Mouse (Mus musculus): ENCODE measurements around the gene Gm20388. TPM values are rescaled to one million over a fixed set of nuclear protein-coding genes. Genes with fewer than 3 reads are reported as not detected.
"Not testable (repeated sequence)": the region's sequence is repeated elsewhere in the genome, so short reads cannot be mapped to it uniquely, and the experiment has no call there.

Gm20388 gene
- polyA plus RNA-seq, 1 experiment from 2014 or later: not detected

DNA sequence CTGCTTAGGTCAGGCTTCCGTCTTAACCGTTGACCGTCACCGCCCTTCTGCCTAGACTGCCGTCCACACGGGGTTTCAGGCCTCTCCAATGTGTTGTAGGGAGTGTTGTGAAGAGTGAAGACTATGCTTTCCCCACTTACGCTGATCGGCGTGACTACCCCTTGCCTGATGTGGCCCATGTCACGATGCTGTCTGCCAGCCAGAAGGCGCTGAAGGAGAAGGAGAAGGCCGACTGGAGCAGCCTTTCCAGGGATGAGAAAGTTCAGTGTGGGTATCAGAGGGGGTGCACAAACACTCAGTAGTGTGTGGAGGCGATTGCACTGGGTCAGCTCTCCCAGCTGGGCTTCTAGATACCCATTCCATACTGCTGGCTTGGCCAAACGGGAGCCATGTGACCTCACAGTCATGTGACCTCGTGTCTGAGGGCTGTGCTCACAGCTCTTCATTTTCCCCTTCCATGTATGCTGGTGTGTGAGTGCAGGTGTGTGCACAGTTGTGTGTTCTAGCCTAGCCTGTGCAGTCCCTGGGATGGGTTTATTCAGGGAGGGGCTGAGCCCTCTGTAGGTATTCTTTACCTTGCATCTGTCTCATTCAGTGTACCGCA, 762.1 kb downstream of the Gm20388 start:
- Histone ChIP-seq H3K4me2 (replicated peaks; ENCODE audit: low read depth, low read length) (no peak overlapping the region), H3K4me3 (ENCODE audit: low read length) (no peak overlapping the region), H3K9ac (ENCODE audit: low read depth, low read length) (no peak overlapping the region), H3K9me3 (ENCODE audit: control insufficient read depth, low read length) (no peaks in the 10 kb centered on the region), H3K27me3 (ENCODE audit: control insufficient read depth, insufficient read depth, low read length) (no peaks in the 10 kb centered on the region), H3K36me3 (ENCODE audit: control insufficient read depth, insufficient read depth, low read length) (peaks cover 45% of the 10 kb centered on the region), H3K4me1 (ENCODE audit: control insufficient read depth, insufficient read depth, low read length) (no peaks in the 10 kb centered on the region), H3K27ac (ENCODE audit: low read depth, low read length) (no peak overlapping the region)
- 90% methylated on average over 16 of the region's 16 CpGs for WGBS
- ATAC-seq (ENCODE audit: low FRiP score, low TSS enrichment): no peak

DNA sequence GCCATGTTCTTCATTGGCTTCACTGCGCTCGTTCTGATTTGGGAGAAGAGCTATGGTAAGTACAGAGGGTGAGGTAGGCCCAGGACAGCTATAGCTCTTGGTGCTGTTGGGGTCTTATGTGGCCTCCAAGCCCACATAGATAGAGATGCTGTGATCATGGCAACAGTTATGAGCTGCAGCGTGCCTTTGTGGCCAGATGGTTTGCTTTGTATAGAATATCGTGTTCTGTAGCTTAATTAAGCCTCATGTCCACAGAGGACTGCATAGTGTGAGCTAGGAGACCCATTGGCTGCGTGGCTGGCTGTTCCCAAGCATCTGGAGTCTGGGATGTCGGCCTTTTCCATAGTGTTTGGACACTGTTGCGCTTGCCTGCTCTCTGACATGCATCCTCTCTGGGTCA, 762.7 kb downstream of the Gm20388 start:
- H3K27ac ChIP-seq (ENCODE audit: low read depth, low read length): no peak overlapping the region
- no peak overlapping the region for H3K9ac ChIP-seq (ENCODE audit: low read depth, low read length)
- H3K4me1 ChIP-seq (ENCODE audit: control insufficient read depth, insufficient read depth, low read length): no peaks in the 10 kb centered on the region
- ATAC-seq (ENCODE audit: low FRiP score, low TSS enrichment): no peak
- WGBS: 93% methylated on average over 7 of the region's 7 CpGs
- H3K27me3 ChIP-seq (ENCODE audit: control insufficient read depth, insufficient read depth, low read length): no peaks in the 10 kb centered on the region
- H3K4me2 ChIP-seq (replicated peaks; ENCODE audit: low read depth, low read length): no peak overlapping the region
- H3K36me3 ChIP-seq (ENCODE audit: control insufficient read depth, insufficient read depth, low read length): peaks cover 45% of the 10 kb centered on the region
- no peak overlapping the region for H3K4me3 ChIP-seq (ENCODE audit: low read length)
- no peaks in the 10 kb centered on the region for H3K9me3 ChIP-seq (ENCODE audit: control insufficient read depth, low read length)

DNA sequence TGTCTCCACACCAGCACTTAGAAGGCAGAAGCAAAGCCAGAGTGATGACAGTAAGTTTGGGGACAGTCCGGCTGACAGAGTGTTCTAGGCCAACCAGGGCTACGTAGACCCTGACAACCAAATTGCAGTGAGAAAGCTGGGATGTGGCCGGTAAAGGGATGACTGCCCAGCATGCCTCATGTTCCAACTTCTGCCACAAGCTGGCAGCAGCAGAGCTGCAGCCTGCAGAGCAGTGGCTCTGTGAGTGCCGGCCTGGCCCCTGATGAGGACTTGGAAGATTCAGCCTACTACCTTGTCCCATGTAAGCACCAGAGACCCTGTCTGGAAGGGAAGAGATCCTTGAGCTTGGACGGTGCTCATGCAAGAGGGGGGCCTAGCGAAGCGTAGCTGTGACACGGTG, 765.1 kb downstream of the Gm20388 start:
- no peak for ATAC-seq (ENCODE audit: low FRiP score, low TSS enrichment)
- Histone ChIP-seq H3K27ac (ENCODE audit: low read depth, low read length) (no peak overlapping the region), H3K9me3 (ENCODE audit: control insufficient read depth, low read length) (no peaks in the 10 kb centered on the region), H3K9ac (ENCODE audit: low read depth, low read length) (no peak overlapping the region), H3K4me3 (ENCODE audit: low read length) (no peak overlapping the region), H3K27me3 (ENCODE audit: control insufficient read depth, insufficient read depth, low read length) (no peaks in the 10 kb centered on the region), H3K4me1 (ENCODE audit: control insufficient read depth, insufficient read depth, low read length) (no peaks in the 10 kb centered on the region), H3K4me2 (replicated peaks; ENCODE audit: low read depth, low read length) (no peak overlapping the region), H3K36me3 (ENCODE audit: control insufficient read depth, insufficient read depth, low read length) (peaks cover 35% of the 10 kb centered on the region)
- WGBS: 67% methylated on average over 8 of the region's 8 CpGs

DNA sequence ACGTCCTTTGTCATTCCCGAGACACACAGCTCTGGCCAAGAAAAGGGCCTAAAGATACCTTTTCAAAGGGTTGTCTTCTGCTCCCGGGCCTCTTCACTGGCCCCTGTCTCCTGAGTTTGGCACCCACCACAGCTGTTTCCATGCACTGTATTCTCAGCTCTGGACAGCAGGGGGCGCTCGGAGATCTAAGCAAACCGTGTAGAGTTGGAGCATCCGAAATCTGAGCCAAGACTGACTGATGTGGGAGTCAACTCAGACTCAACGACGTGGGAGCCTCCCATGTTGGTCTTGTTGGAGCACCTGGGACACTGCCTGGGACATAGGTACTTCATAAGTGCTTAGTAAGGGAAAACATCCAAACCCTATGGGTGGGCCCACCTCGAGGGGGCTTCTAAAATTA, 767.8 kb downstream of the Gm20388 start:
- Histone ChIP-seq H3K4me1 (ENCODE audit: control insufficient read depth, insufficient read depth, low read length) (no peaks in the 10 kb centered on the region), H3K9me3 (ENCODE audit: control insufficient read depth, low read length) (no peaks in the 10 kb centered on the region), H3K4me3 (ENCODE audit: low read length) (no peak overlapping the region), H3K27ac (ENCODE audit: low read depth, low read length) (no peak overlapping the region), H3K27me3 (ENCODE audit: control insufficient read depth, insufficient read depth, low read length) (no peaks in the 10 kb centered on the region), H3K9ac (ENCODE audit: low read depth, low read length) (no peak overlapping the region), H3K4me2 (replicated peaks; ENCODE audit: low read depth, low read length) (no peak overlapping the region), H3K36me3 (ENCODE audit: control insufficient read depth, insufficient read depth, low read length) (peaks cover 10% of the 10 kb centered on the region)
- WGBS: 10% methylated on average over 10 of the region's 10 CpGs
- peak; percentile 74; the same call in 1 of the 2 replicates for ATAC-seq (ENCODE audit: low FRiP score, low TSS enrichment)

DNA sequence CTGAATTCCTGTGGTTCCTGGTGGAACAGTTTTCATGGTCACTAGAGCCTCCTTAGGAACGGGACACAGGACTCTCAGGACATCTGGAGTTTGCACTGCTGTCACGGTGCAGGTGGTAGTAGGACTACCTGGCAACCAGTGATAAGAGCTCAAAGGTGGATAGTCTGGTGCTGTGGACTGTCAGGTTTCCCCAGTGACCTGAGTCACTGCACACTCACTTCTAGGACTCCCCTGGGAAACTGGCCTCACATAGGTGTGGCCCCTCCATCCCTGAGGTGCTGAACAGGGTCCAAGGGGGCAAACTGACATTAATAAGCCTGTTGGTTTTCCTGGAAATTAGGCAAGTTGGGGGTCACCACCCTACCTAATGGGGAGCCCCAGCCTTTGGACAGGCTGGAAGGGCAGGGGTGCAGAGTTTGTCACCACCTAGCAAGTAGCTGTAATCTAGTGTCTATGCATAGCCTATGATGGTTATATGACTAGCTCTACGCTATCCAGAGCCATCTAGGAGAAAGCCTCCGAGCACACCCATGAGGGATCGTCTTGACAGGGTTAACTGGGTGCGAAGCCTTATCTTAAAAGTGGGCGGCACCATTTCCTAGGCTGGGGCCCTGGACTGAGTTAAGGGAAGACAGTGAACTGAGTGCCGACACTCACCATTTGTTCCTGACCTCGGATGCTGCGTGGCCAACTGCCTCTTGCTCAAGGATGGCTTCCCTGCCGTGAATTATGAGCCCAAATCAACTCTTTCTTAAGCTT, 769.2 kb downstream of the Gm20388 start:
- Histone ChIP-seq H3K9me3 (ENCODE audit: control insufficient read depth, low read length) (no peaks in the 10 kb centered on the region), H3K27me3 (ENCODE audit: control insufficient read depth, insufficient read depth, low read length) (no peaks in the 10 kb centered on the region), H3K36me3 (ENCODE audit: control insufficient read depth, insufficient read depth, low read length) (peaks cover 2% of the 10 kb centered on the region; the same call in 1 of the 2 replicates), H3K4me3 (ENCODE audit: low read length) (no peak overlapping the region), H3K4me1 (ENCODE audit: control insufficient read depth, insufficient read depth, low read length) (no peaks in the 10 kb centered on the region), H3K9ac (ENCODE audit: low read depth, low read length) (no peak overlapping the region), H3K4me2 (replicated peaks; ENCODE audit: low read depth, low read length) (no peak overlapping the region), H3K27ac (ENCODE audit: low read depth, low read length) (no peak overlapping the region)
- 47% methylated on average over 11 of the region's 11 CpGs for WGBS
- ATAC-seq (ENCODE audit: low FRiP score, low TSS enrichment): no peak

DNA sequence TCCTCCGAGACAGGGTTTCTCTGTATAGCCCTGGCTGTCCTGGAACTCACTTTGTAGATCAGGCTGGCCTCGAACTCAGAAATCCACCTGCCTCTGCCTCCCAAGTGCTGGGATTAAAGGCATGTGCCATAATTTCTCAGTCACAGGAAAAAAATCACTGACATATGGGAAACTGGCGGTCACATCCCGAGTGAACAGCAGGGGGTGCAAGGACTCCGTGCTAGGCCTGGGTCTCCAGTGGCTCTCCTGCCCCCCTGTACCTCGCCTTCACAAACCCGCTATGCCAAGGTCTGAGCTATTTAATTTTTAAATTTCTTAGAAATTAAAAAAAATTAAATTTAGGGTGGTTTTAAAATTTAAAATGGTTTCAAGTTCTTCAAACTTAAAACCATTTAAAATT, 769.8 kb downstream of the Gm20388 start:
- 58% methylated on average over 7 of the region's 7 CpGs for WGBS

DNA sequence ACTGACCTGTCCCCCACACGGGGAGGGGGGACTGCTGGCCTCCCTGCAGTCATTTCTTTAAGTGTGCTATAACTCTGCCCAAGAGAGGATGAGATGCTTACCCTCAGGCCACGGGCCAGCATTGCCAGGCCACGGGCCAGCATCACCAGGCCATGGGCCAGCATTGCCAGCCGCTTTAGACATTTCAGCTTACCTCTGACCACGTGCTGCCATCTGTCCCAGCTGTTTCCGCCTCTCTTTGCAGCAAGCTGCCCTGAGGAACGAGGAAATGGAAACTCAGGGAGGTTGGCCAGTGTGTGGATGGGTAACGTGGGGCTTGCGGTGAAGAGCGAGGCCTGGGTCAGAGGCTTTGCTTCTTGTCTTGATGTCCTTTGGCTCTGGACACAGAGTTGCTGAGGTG, 770.5 kb downstream of the Gm20388 start:
- 85% methylated on average over 10 of the region's 10 CpGs for WGBS
- H3K4me3 ChIP-seq (ENCODE audit: low read length): no peak overlapping the region
- H3K9ac ChIP-seq (ENCODE audit: low read depth, low read length): no peak overlapping the region; the same call in 1 of the 2 replicates
- H3K27ac ChIP-seq (ENCODE audit: low read depth, low read length): no peak overlapping the region
- no peaks in the 10 kb centered on the region; the same call in 1 of the 2 replicates for H3K4me1 ChIP-seq (ENCODE audit: control insufficient read depth, insufficient read depth, low read length)
- H3K4me2 ChIP-seq (replicated peaks; ENCODE audit: low read depth, low read length): no peak overlapping the region
- no peak for ATAC-seq (ENCODE audit: low FRiP score, low TSS enrichment)
- no peaks in the 10 kb centered on the region for H3K9me3 ChIP-seq (ENCODE audit: control insufficient read depth, low read length)
- H3K27me3 ChIP-seq (ENCODE audit: control insufficient read depth, insufficient read depth, low read length): no peaks in the 10 kb centered on the region
- H3K36me3 ChIP-seq (ENCODE audit: control insufficient read depth, insufficient read depth, low read length): no peaks in the 10 kb centered on the region; the same call in 1 of the 2 replicates

More for the DNA sequence above, 769.8 kb downstream of the Gm20388 start:
- not testable (repeated sequence) for H3K9me3 ChIP-seq (ENCODE audit: control insufficient read depth, low read length); H3K36me3 ChIP-seq (ENCODE audit: control insufficient read depth, insufficient read depth, low read length); ATAC-seq (ENCODE audit: low FRiP score, low TSS enrichment); H3K4me1 ChIP-seq (ENCODE audit: control insufficient read depth, insufficient read depth, low read length); H3K27ac ChIP-seq (ENCODE audit: low read depth, low read length); H3K9ac ChIP-seq (ENCODE audit: low read depth, low read length); H3K4me2 ChIP-seq (replicated peaks; ENCODE audit: low read depth, low read length); H3K4me3 ChIP-seq (ENCODE audit: low read length); H3K27me3 ChIP-seq (ENCODE audit: control insufficient read depth, insufficient read depth, low read length)

DNA sequence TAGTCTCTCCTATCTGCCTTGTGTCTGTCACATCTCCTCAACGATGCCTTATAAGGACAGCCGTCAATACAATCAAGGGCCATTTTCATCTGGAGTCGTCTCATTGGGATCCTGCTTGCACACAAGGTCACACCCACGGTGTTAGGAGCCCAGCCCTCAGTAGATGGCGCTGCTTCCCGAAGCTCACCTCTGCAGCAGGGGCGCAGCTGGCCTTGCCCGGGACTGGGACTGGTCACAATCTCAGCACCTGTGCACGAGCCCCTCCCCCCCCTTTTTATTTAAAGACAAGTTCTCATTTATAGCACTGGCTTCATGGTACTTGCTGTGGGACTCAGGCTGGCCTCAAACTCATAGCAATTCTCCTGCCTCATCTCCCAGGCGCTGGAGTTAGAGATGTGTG, 773.0 kb downstream of the Gm20388 start:
- Histone ChIP-seq H3K4me2 (replicated peaks; ENCODE audit: low read depth, low read length) (no peak overlapping the region), H3K27me3 (ENCODE audit: control insufficient read depth, insufficient read depth, low read length) (0 out of 2 replicates have a peak, but pooled peaks cover 5% of the 10 kb centered on the region), H3K36me3 (ENCODE audit: control insufficient read depth, insufficient read depth, low read length) (no peaks in the 10 kb centered on the region), H3K9ac (ENCODE audit: low read depth, low read length) (no peak overlapping the region), H3K27ac (ENCODE audit: low read depth, low read length) (no peak overlapping the region), H3K9me3 (ENCODE audit: control insufficient read depth, low read length) (no peaks in the 10 kb centered on the region), H3K4me1 (ENCODE audit: control insufficient read depth, insufficient read depth, low read length) (peaks cover 5% of the 10 kb centered on the region; the same call in 1 of the 2 replicates), H3K4me3 (ENCODE audit: low read length) (no peak overlapping the region)
- WGBS: 18% methylated on average over 10 of the region's 10 CpGs
- 0 out of 2 replicates have a peak, but pooled peaks have one; percentile 58 for ATAC-seq (ENCODE audit: low FRiP score, low TSS enrichment)

DNA sequence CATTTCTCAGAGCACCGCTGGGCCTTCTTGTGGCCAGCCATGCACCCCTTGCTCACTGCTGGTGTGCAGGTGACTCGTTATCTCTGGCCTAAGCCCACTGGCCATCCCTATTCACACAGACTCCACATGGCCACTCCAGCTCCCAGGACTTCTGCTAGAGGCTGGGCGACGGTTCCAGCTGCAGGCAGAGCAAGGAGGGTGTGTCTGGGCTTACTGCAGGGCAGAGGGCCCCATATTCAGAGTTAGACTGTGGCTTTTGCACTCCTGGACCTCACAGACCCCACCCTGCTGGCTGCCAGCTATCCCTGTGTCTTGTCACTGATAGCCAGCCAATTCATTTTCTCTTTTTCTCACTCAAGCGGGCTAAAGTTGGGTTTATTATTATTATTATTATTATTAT, 773.4 kb downstream of the Gm20388 start:
- Histone ChIP-seq H3K4me1 (ENCODE audit: control insufficient read depth, insufficient read depth, low read length) (peaks cover 5% of the 10 kb centered on the region; the same call in 1 of the 2 replicates), H3K36me3 (ENCODE audit: control insufficient read depth, insufficient read depth, low read length) (no peaks in the 10 kb centered on the region), H3K27me3 (ENCODE audit: control insufficient read depth, insufficient read depth, low read length) (0 out of 2 replicates have a peak, but pooled peaks cover 5% of the 10 kb centered on the region), H3K27ac (ENCODE audit: low read depth, low read length) (no peak overlapping the region), H3K4me3 (ENCODE audit: low read length) (no peak overlapping the region), H3K4me2 (replicated peaks; ENCODE audit: low read depth, low read length) (no peak overlapping the region), H3K9ac (ENCODE audit: low read depth, low read length) (no peak overlapping the region), H3K9me3 (ENCODE audit: control insufficient read depth, low read length) (no peaks in the 10 kb centered on the region)
- 0 out of 2 replicates have a peak, but pooled peaks have one; percentile 10 for ATAC-seq (ENCODE audit: low FRiP score, low TSS enrichment)
- 70% methylated on average over 5 of the region's 5 CpGs for WGBS
